Mouse (Mus musculus) stomach, embryonic 16.5 days (tissue): Measurements from ENCODE around the gene Npy1r. TPM values are rescaled to one million over a fixed set of nuclear protein-coding genes. Genes with fewer than 3 reads are reported as not detected.

Source experiments
- ATAC-seq: fragments of 200-750 bp; cut with Nextera tagmentation; 2 replicates; pipeline ENCODE4 v1.8.0; 2017; ENCODE audit warnings: moderate number of reproducible peaks, moderate TSS enrichment; ENCODE audit not compliant: insufficient read depth, low FRiP score
- H3K27ac ChIP-seq: fragments of 300-500 bp; sonication (generic); 2 replicates; pipeline ENCODE4 v1.5.1; 2014; ENCODE audit warnings: low read length
- H3K27me3 ChIP-seq: fragments of 300-500 bp; sonication (generic); 2 replicates; pipeline ENCODE4 v1.6.1; 2014; ENCODE audit warnings: low read length, control low read depth, mixed read lengths; ENCODE audit not compliant: control insufficient read depth, insufficient read depth
- H3K36me3 ChIP-seq: fragments of 300-500 bp; sonication (generic); 2 replicates; pipeline ENCODE4 v1.6.1; 2014; ENCODE audit warnings: low read length; ENCODE audit not compliant: control insufficient read depth, insufficient read depth
- H3K4me1 ChIP-seq: fragments of 300-500 bp; sonication (generic); 2 replicates; pipeline ENCODE4 v1.6.1; 2014; ENCODE audit warnings: low read length, control low read depth, mixed read lengths; ENCODE audit not compliant: control insufficient read depth, insufficient read depth
- H3K4me2 ChIP-seq: fragments of 300-500 bp; sonication (generic); 2 replicates; pipeline ENCODE4 v1.6.1; 2014; ENCODE audit warnings: low read depth, low read length, mixed read lengths
- H3K4me3 ChIP-seq: fragments of 300-500 bp; sonication (generic); replicated peaks from 2 replicates; pipeline ENCODE4 v1.5.1; 2014; ENCODE audit warnings: mild to moderate bottlenecking, low read length
- H3K9ac ChIP-seq: fragments of 300-500 bp; sonication (generic); 2 replicates; pipeline ENCODE4 v1.6.1; 2014; ENCODE audit warnings: low read length
- H3K9me3 ChIP-seq: fragments of 300-500 bp; sonication (generic); replicated peaks from 2 replicates; pipeline ENCODE4 v1.6.1; 2016; ENCODE audit warnings: low read length, control low read depth; ENCODE audit not compliant: control insufficient read depth
- WGBS: fragments of 180-500 bp; shearing (Covaris S2); extraction: QIAGEN DNeasy Blood & Tissue Kit; methylation state at CpG from one replicate; pipeline ENCODE4 v1.1.7; 2014; 5-methylcytosine and 5-hydroxymethylcytosine counted together
- polyA plus RNA-seq: library from polyadenylated mRNA; unstranded; fragments of >200 nt; fragmentation: Nextera tagmentation; extraction: Ambion mirVana; gene quantifications from 2 replicates; pipeline ENCODE4 v1.2.1, GENCODE M21; 2015

The Npy1r gene
- polyA plus RNA-seq, 1 experiment from 2014 or later: 1.2 TPM

- H3K27me3 ChIP-seq: no peaks in the 10 kb centered on the region
- H3K27ac ChIP-seq: no peak overlapping the region
- no peak overlapping the region for H3K4me3 ChIP-seq
- no peaks in the 10 kb centered on the region for H3K9me3 ChIP-seq
- no peaks in the 10 kb centered on the region for H3K4me1 ChIP-seq
- H3K36me3 ChIP-seq: no peaks in the 10 kb centered on the region
- H3K9ac ChIP-seq: no peak overlapping the region
- WGBS: 83% methylated on average over 7 of the region's 7 CpGs
- no peak for ATAC-seq
- H3K4me2 ChIP-seq: no peak overlapping the region
These were observed 17.5 kb downstream of the Npy1r start for GRCm38 (mm10) chr8:66714324-66714975.

GRCm38 (mm10) chr8:66722835-66723234 is 25.8 kb downstream of the Npy1r start:
- Histone ChIP-seq H3K36me3 (no peaks in the 10 kb centered on the region), H3K27me3 (no peaks in the 10 kb centered on the region), H3K4me2 (no peak overlapping the region), H3K4me1 (no peaks in the 10 kb centered on the region), H3K9me3 (no peaks in the 10 kb centered on the region), H3K9ac (no peak overlapping the region), H3K27ac (no peak overlapping the region), H3K4me3 (no peak overlapping the region)
- no peak for ATAC-seq
- 81% methylated on average over 2 of the region's 2 CpGs for WGBS

GRCm38 (mm10) chr8:66729446-66729845 is 32.5 kb downstream of the Npy1r start:
- Histone ChIP-seq H3K9me3 (no peaks in the 10 kb centered on the region), H3K4me3 (no peak overlapping the region), H3K27ac (no peak overlapping the region), H3K4me1 (no peaks in the 10 kb centered on the region), H3K36me3 (no peaks in the 10 kb centered on the region), H3K27me3 (no peaks in the 10 kb centered on the region), H3K9ac (no peak overlapping the region), H3K4me2 (no peak overlapping the region)
- no peak for ATAC-seq
- 42% methylated on average over 7 of the region's 7 CpGs for WGBS

GRCm38 (mm10) chr8:66731957-66732356 is 35.0 kb downstream of the Npy1r start:
- Histone ChIP-seq H3K27me3 (no peaks in the 10 kb centered on the region), H3K4me2 (no peak overlapping the region), H3K27ac (no peak overlapping the region), H3K9me3 (no peaks in the 10 kb centered on the region), H3K4me3 (no peak overlapping the region), H3K4me1 (no peaks in the 10 kb centered on the region), H3K9ac (no peak overlapping the region), H3K36me3 (no peaks in the 10 kb centered on the region)
- 49% methylated on average over 5 of the region's 5 CpGs for WGBS
- ATAC-seq: no peak

- H3K9ac ChIP-seq: no peak overlapping the region
- H3K36me3 ChIP-seq: no peaks in the 10 kb centered on the region
- H3K27ac ChIP-seq: no peak overlapping the region
- no peak for ATAC-seq
- WGBS: 33% methylated on average over 1 of the region's 1 CpGs
- H3K4me2 ChIP-seq: no peak overlapping the region
- no peaks in the 10 kb centered on the region for H3K4me1 ChIP-seq
- no peaks in the 10 kb centered on the region for H3K27me3 ChIP-seq
- H3K9me3 ChIP-seq: no peaks in the 10 kb centered on the region
- no peak overlapping the region for H3K4me3 ChIP-seq
These were observed 45.4 kb downstream of the Npy1r start for GRCm38 (mm10) chr8:66742359-66742758.

GRCm38 (mm10) chr8:66745612-66746011 is 48.6 kb downstream of the Npy1r start:
- Histone ChIP-seq H3K4me3 (no peak overlapping the region), H3K36me3 (no peaks in the 10 kb centered on the region), H3K27ac (no peak overlapping the region), H3K4me2 (no peak overlapping the region), H3K9ac (no peak overlapping the region), H3K4me1 (no peaks in the 10 kb centered on the region), H3K9me3 (no peaks in the 10 kb centered on the region), H3K27me3 (no peaks in the 10 kb centered on the region)
- no peak for ATAC-seq
- WGBS: 82% methylated on average over 3 of the region's 3 CpGs

GRCm38 (mm10) chr8:66751621-66752020 is 54.6 kb downstream of the Npy1r start:
- Histone ChIP-seq H3K4me1 (no peaks in the 10 kb centered on the region), H3K36me3 (no peaks in the 10 kb centered on the region), H3K27me3 (no peaks in the 10 kb centered on the region), H3K4me3 (no peak overlapping the region), H3K4me2 (no peak overlapping the region), H3K9ac (no peak overlapping the region), H3K9me3 (no peaks in the 10 kb centered on the region), H3K27ac (no peak overlapping the region)
- ATAC-seq: no peak
- 69% methylated on average over 2 of the region's 2 CpGs for WGBS

- H3K9me3 ChIP-seq: no peaks in the 10 kb centered on the region
- ATAC-seq: no peak
- no peak overlapping the region for H3K4me2 ChIP-seq
- H3K4me1 ChIP-seq: no peaks in the 10 kb centered on the region
- H3K36me3 ChIP-seq: no peaks in the 10 kb centered on the region
- H3K9ac ChIP-seq: no peak overlapping the region
- 83% methylated on average over 2 of the region's 2 CpGs for WGBS
- no peak overlapping the region for H3K4me3 ChIP-seq
- H3K27me3 ChIP-seq: no peaks in the 10 kb centered on the region
- no peak overlapping the region for H3K27ac ChIP-seq
These were observed 59.2 kb downstream of the Npy1r start for GRCm38 (mm10) chr8:66756161-66756560.
